Mouse (Mus musculus) small intestine, adult 2 months (tissue): ENCODE results near the gene Cdk14. TPM values are rescaled to one million over a fixed set of nuclear protein-coding genes. Genes with fewer than 3 reads are reported as not detected.

Experiments used
- H3K27ac ChIP-seq: fragments of 200-500 bp; 2 replicates; pipeline ENCODE4 v1.5.1; 2012; ENCODE audit warnings: low read depth, low read length, control low read depth, inconsistent platforms; ENCODE audit not compliant: insufficient read depth
- H3K27me3 ChIP-seq: fragments of 200-500 bp; 2 replicates; pipeline ENCODE4 v1.6.1; 2012; ENCODE audit warnings: mild to moderate bottlenecking, moderate library complexity, low read length, inconsistent platforms; ENCODE audit not compliant: control insufficient read depth, insufficient read depth
- H3K36me3 ChIP-seq: fragments of 200-500 bp; 2 replicates; pipeline ENCODE4 v1.6.1; 2012; ENCODE audit warnings: mild to moderate bottlenecking, low read length, control low read depth, inconsistent platforms; ENCODE audit not compliant: control insufficient read depth, insufficient read depth
- H3K4me1 ChIP-seq: fragments of 200-500 bp; 2 replicates; pipeline ENCODE4 v1.6.1; 2012; ENCODE audit warnings: low read length, inconsistent platforms, mixed read lengths; ENCODE audit not compliant: control insufficient read depth, insufficient read depth, insufficient read length
- H3K4me3 ChIP-seq: fragments of 200-500 bp; 2 replicates; pipeline ENCODE4 v1.5.1; 2012; ENCODE audit warnings: low read depth, mild to moderate bottlenecking, control low read depth, inconsistent platforms, low read length, moderate library complexity
- CTCF ChIP-seq: fragments of 200-500 bp; IDR thresholded peaks from 2 replicates; pipeline ENCODE4 v1.5.1; 2012; ENCODE audit warnings: low read depth, mild to moderate bottlenecking, control low read depth, inconsistent platforms, low read length, moderate library complexity, mixed read lengths; ENCODE audit not compliant: insufficient replicate concordance, insufficient read length; ENCODE audit errors: extremely low read depth
- POLR2A ChIP-seq: fragments of 200-500 bp; IDR thresholded peaks from 2 replicates; pipeline ENCODE4 v1.6.1; 2012; ENCODE audit warnings: low read depth, mild to moderate bottlenecking, control low read depth, inconsistent platforms, low read length, moderate library complexity
- WGBS: fragments of 180-500 bp; shearing (Covaris S2); methylation state at CpG from one replicate; pipeline ENCODE4 v1.1.7; 2018; 5-methylcytosine and 5-hydroxymethylcytosine counted together
- polyA plus RNA-seq: library from polyadenylated mRNA; depleted of rRNA; stranded (reverse); fragments of >200 nt; gene quantifications from 2 replicates; pipeline ENCODE4 v1.2.3, GENCODE M21; 2012

The Cdk14 gene
- polyA plus RNA-seq, 1 experiment = 0.37 TPM

- H3K27ac ChIP-seq = no peak overlapping the region
- no peaks in the 10 kb centered on the region for H3K36me3 ChIP-seq
- TF ChIP-seq POLR2A = no peak
- no peak for TF ChIP-seq CTCF
- WGBS = 20% methylated on average over 7 of the region's 7 CpGs
- H3K27me3 ChIP-seq = no peaks in the 10 kb centered on the region
- no peak overlapping the region for H3K4me3 ChIP-seq
- H3K4me1 ChIP-seq = no peaks in the 10 kb centered on the region
These were observed 208.9 kb downstream of the Cdk14 start for GRCm38 (mm10) chr5:5211034-5211779.

- Histone ChIP-seq H3K4me3 (no peak overlapping the region), H3K27me3 (no peaks in the 10 kb centered on the region), H3K27ac (no peak overlapping the region), H3K36me3 (no peaks in the 10 kb centered on the region), H3K4me1 (no peaks in the 10 kb centered on the region)
- WGBS = 87% methylated on average over 4 of the region's 4 CpGs
- TF ChIP-seq CTCF (no peak), POLR2A (no peak)
These were observed 212.1 kb downstream of the Cdk14 start for GRCm38 (mm10) chr5:5208016-5208415.

- no peak overlapping the region for H3K27ac ChIP-seq
- H3K36me3 ChIP-seq = no peaks in the 10 kb centered on the region
- no peak for TF ChIP-seq CTCF
- TF ChIP-seq POLR2A = no peak
- H3K4me1 ChIP-seq = no peaks in the 10 kb centered on the region
- 83% methylated on average over 9 of the region's 9 CpGs for WGBS
- no peak overlapping the region for H3K4me3 ChIP-seq
- H3K27me3 ChIP-seq = no peaks in the 10 kb centered on the region
These were observed 214.1 kb downstream of the Cdk14 start for GRCm38 (mm10) chr5:5206012-5206411.

GRCm38 (mm10) chr5:5194562-5195221 is 225.4 kb downstream of the Cdk14 start:
- Histone ChIP-seq H3K27me3 (no peaks in the 10 kb centered on the region), H3K27ac (no peak overlapping the region), H3K36me3 (no peaks in the 10 kb centered on the region), H3K4me1 (no peaks in the 10 kb centered on the region), H3K4me3 (no peak overlapping the region)
- TF ChIP-seq CTCF (no peak), POLR2A (no peak)
- WGBS = 94% methylated on average over 5 of the region's 5 CpGs

GRCm38 (mm10) chr5:5189590-5189989 is 230.5 kb downstream of the Cdk14 start:
- Histone ChIP-seq H3K4me3 (no peak overlapping the region), H3K27ac (no peak overlapping the region), H3K36me3 (no peaks in the 10 kb centered on the region), H3K27me3 (no peaks in the 10 kb centered on the region), H3K4me1 (peaks cover 2% of the 10 kb centered on the region; the same call in 1 of the 2 replicates)
- TF ChIP-seq CTCF = no peak
- TF ChIP-seq POLR2A = no peak
- 19% methylated on average over 1 of the region's 1 CpGs for WGBS

- Histone ChIP-seq H3K36me3 (no peaks in the 10 kb centered on the region), H3K27ac (no peak overlapping the region), H3K27me3 (no peaks in the 10 kb centered on the region), H3K4me3 (no peak overlapping the region), H3K4me1 (peaks cover 2% of the 10 kb centered on the region; the same call in 1 of the 2 replicates)
- no peak for TF ChIP-seq POLR2A
- no peak for TF ChIP-seq CTCF
- 15% methylated on average over 3 of the region's 3 CpGs for WGBS
These were observed 233.9 kb downstream of the Cdk14 start for GRCm38 (mm10) chr5:5185987-5186742.

GRCm38 (mm10) chr5:5185521-5185920 is 234.6 kb downstream of the Cdk14 start:
- H3K27ac ChIP-seq = no peak overlapping the region
- no peaks in the 10 kb centered on the region for H3K36me3 ChIP-seq
- H3K4me1 ChIP-seq = peaks cover 2% of the 10 kb centered on the region; the same call in 1 of the 2 replicates
- TF ChIP-seq CTCF (no peak), POLR2A (no peak)
- no peak overlapping the region for H3K4me3 ChIP-seq
- no peaks in the 10 kb centered on the region for H3K27me3 ChIP-seq
